Mouse (Mus musculus) frontal cortex, postnatal 10 days (tissue): ENCODE measurements around the gene Abcb9.

Source experiments
- DNase-seq, 2 experiments: peaks; one replicate each; pipeline ENCODE4 v3.0.0; 2022; ENCODE audit warnings: low spot score in 2 of 2, mixed read lengths in 1 of 2

Gene Abcb9

GRCm38 (mm10) chr5:124013747-124014146, 81.9 kb downstream of the Abcb9 start:
- DNase-seq = no peak

DNA sequence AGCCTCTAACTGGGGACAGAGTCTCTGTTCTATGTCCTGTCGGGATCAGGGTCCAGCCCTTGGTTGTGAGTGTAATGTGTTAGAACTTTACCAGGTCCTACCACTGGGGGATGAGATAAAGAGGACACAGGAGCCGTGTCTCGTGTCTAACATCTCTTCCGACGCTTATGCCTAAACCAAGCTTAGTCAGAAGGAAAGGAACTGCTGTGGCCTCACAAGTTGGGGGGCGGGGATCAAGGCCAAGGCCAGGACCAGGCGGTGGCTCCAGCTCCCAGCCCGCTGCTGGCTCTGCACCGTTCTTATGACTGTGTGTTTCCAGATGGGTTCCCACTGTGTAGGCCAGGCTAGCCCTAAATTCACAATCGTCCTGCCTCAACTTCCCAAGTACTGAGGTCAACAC, 82.7 kb downstream of the Abcb9 start:
- no peak for DNase-seq

DNA sequence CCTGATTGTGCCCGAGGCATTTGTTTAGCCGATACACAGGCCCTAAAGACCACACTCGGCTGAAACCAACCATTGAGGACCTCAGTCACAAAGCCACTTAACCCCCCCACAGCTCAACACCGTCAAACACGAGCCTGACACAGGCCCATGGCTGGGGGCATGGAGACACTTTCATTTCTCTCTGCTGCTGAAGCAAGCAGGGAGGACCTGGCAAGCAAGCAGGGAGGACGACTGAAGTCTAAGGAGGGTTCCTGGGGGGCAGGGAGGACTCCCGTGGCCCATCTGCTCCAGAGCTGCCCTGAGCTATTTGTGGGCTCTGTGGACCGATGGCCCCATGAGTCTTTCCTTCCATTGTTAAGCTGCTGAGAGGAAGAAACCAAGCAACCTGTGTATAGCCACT, 83.7 kb downstream of the Abcb9 start:
- no peak for DNase-seq
